8 mouse cellular contexts compared by ENCODE assay signal in genomic region chrX:36561650-36562049, GRCm38 (mm10). TPM values are rescaled to one million over a fixed set of nuclear protein-coding genes. Genes with fewer than 3 reads are reported as not detected.
DNase-seq lines count a peak whose midpoint lies in the region; ATAC-seq lines count a peak whose summit lies in the region.

No protein-coding gene starts in this region.

- DNase-seq in forebrain, embryonic 10.5 days (ENCODE audit: extremely low spot score, low spot score), result peak; percentile 67
- DNase-seq in adrenal gland, adult 2 months, result peak; percentile 82
- DNase-seq in embryo, embryonic 11 days, result peak; percentile 56
- DNase-seq in layer of hippocampus, adult 9-11 months, result peak; percentile 8
- peak; percentile 49 to 78 for DNase-seq in lung, postnatal 4 days
- DNase-seq in spleen, postnatal 10 days (ENCODE audit: low spot score in 2 of 2), result peak; percentile 38 to 75

- ATAC-seq in forebrain, embryonic 16.5 days, result no peak
- ATAC-seq in heart, embryonic 16.5 days (replicated peaks; ENCODE audit: extremely low read depth, insufficient read depth, low FRiP score), result no peak

- no peak overlapping the region for H3K4me2 ChIP-seq in forebrain, embryonic 16.5 days (ENCODE audit: low read length)
- peak overlapping the region; percentile 56 for H3K4me2 ChIP-seq in heart, embryonic 16.5 days (ENCODE audit: low read depth, low read length)

- H3K9me3 ChIP-seq in forebrain, embryonic 10.5 days, result no peaks in the 10 kb centered on the region
- H3K9me3 ChIP-seq in forebrain, embryonic 16.5 days (ENCODE audit: control insufficient read depth, low read length), result no peaks in the 10 kb centered on the region
- H3K9me3 ChIP-seq in heart, embryonic 16.5 days (replicated peaks; ENCODE audit: control insufficient read depth, low read length), result no peaks in the 10 kb centered on the region

- 24% methylated on average over 7 of the region's 7 CpGs for WGBS in forebrain, embryonic 10.5 days
- WGBS in forebrain, embryonic 16.5 days, result 13% methylated on average over 7 of the region's 7 CpGs
- WGBS in heart, embryonic 16.5 days, result 11% methylated on average over 7 of the region's 7 CpGs

- H3K27ac ChIP-seq in forebrain, embryonic 10.5 days, result no peak overlapping the region
- H3K27ac ChIP-seq in forebrain, embryonic 16.5 days (ENCODE audit: low read length), result no peak overlapping the region
- no peak overlapping the region for H3K27ac ChIP-seq in heart, embryonic 16.5 days (ENCODE audit: low read length)

- H3K4me1 ChIP-seq in forebrain, embryonic 10.5 days, result no peaks in the 10 kb centered on the region
- H3K4me1 ChIP-seq in forebrain, embryonic 16.5 days (replicated peaks; ENCODE audit: control insufficient read depth, insufficient read depth, low read length), result no peaks in the 10 kb centered on the region
- no peaks in the 10 kb centered on the region for H3K4me1 ChIP-seq in heart, embryonic 16.5 days (ENCODE audit: control insufficient read depth, insufficient read depth, low read length)

- H3K9ac ChIP-seq in forebrain, embryonic 16.5 days (replicated peaks; ENCODE audit: low read depth, low read length), result no peak overlapping the region
- peak overlapping the region; percentile 59; the same call in 1 of the 2 replicates for H3K9ac ChIP-seq in heart, embryonic 16.5 days (ENCODE audit: low read length)

- no peaks in the 10 kb centered on the region for H3K36me3 ChIP-seq in forebrain, embryonic 10.5 days (replicated peaks)
- H3K36me3 ChIP-seq in forebrain, embryonic 16.5 days (ENCODE audit: control insufficient read depth, insufficient read depth), result no peaks in the 10 kb centered on the region
- no peaks in the 10 kb centered on the region for H3K36me3 ChIP-seq in heart, embryonic 16.5 days (ENCODE audit: control insufficient read depth, insufficient read depth)

- H3K27me3 ChIP-seq in forebrain, embryonic 10.5 days (ENCODE audit: poor library complexity, severe bottlenecking), result no peaks in the 10 kb centered on the region
- H3K27me3 ChIP-seq in forebrain, embryonic 16.5 days (replicated peaks; ENCODE audit: control insufficient read depth, insufficient read depth, low read length), result no peaks in the 10 kb centered on the region
- no peaks in the 10 kb centered on the region for H3K27me3 ChIP-seq in heart, embryonic 16.5 days (ENCODE audit: control insufficient read depth, insufficient read depth, low read length)

- no peak overlapping the region for H3K4me3 ChIP-seq in forebrain, embryonic 10.5 days
- H3K4me3 ChIP-seq in forebrain, embryonic 16.5 days (replicated peaks; ENCODE audit: low read length), result no peak overlapping the region
- H3K4me3 ChIP-seq in heart, embryonic 16.5 days (ENCODE audit: low read length), result peak overlapping the region; percentile 34

RNA-seq across cellular contexts. Expression of gene Pgrmc1, which starts 36.4 kb away (rescaled TPM):
- polyA plus RNA-seq in forebrain, embryonic 10.5 days (2016; fragmentation: Nextera tagmentation; extraction: Ambion mirVana), result 358 TPM in 2 replicates
- polyA plus RNA-seq in forebrain, embryonic 16.5 days (2015; fragmentation: Nextera tagmentation; extraction: Ambion mirVana), result 549 and 562 TPM in 2 replicates
- total RNA-seq in adrenal gland, adult 2 months (2021), result 100 to 1,000 TPM; 455 to 456 TPM
- 536 and 540 TPM in 2 replicates for polyA plus RNA-seq in adrenal gland, adult 2 months (2012; rRNA removed)
- polyA plus RNA-seq in heart, embryonic 16.5 days (2015; fragmentation: Nextera tagmentation; extraction: Ambion mirVana), result 119 and 130 TPM in 2 replicates

Comparison
In these comparisons a context has a peak if more than half of its experiments do, and no peak if none do; other contexts are left out.
1. DNase-seq: peak in every context shown above with its lines; median percentile 82 in adrenal gland, adult 2 months; 67 in forebrain, embryonic 10.5 days; 64 in lung, postnatal 4 days; 56 in spleen, postnatal 10 days; 56 in embryo, embryonic 11 days; 8 in layer of hippocampus, adult 9-11 months.